Mouse (Mus musculus) MEL (cell line): ENCODE data around the gene Olfr1393.

ENCODE experiments used
- CHD2 ChIP-seq: IDR thresholded peaks from 2 replicates; pipeline ENCODE4 v1.6.1; 2011; ENCODE audit warnings: low read length, improper control_type of control experiment
- CTCF ChIP-seq, 3 experiments: IDR thresholded peaks in 2 of 3; conservative IDR thresholded peaks in 1 of 3; 2 replicates each; pipeline ENCODE4 v1.5.1; 2011 to 2012; ENCODE audit warnings: low read length in 3 of 3, low read depth in 2 of 3, mild to moderate bottlenecking in 2 of 3, improper control_type of control experiment in 1 of 3, inconsistent platforms in 1 of 3, mixed read lengths in 1 of 3, moderate library complexity in 1 of 3; ENCODE audit not compliant: control insufficient read depth in 1 of 3, insufficient read depth in 1 of 3, poor library complexity in 1 of 3, severe bottlenecking in 1 of 3
- ELF1 ChIP-seq: IDR thresholded peaks from 2 replicates; pipeline ENCODE4 v1.6.1; 2014; ENCODE audit warnings: low read depth, mild to moderate bottlenecking, inconsistent platforms, low read length, improper control_type of control experiment, moderate library complexity
- EP300 ChIP-seq, 2 experiments: IDR thresholded peaks; 2 replicates each; pipeline ENCODE4 v1.6.1; 2011; ENCODE audit warnings: improper control_type of control experiment in 2 of 2, low read length in 2 of 2, low read depth in 1 of 2, mild to moderate bottlenecking in 1 of 2
- GABPA ChIP-seq: IDR thresholded peaks from 2 replicates; pipeline ENCODE4 v1.6.1; 2012; ENCODE audit warnings: low read depth, mild to moderate bottlenecking, inconsistent platforms, low read length, improper control_type of control experiment, moderate library complexity
- HCFC1 ChIP-seq: IDR thresholded peaks from 2 replicates; pipeline ENCODE4 v1.6.1; 2012; ENCODE audit warnings: low read depth, mild to moderate bottlenecking, inconsistent platforms, low read length, improper control_type of control experiment, moderate library complexity
- MYC ChIP-seq: IDR thresholded peaks from 2 replicates; pipeline ENCODE4 v1.6.1; 2011; ENCODE audit warnings: low read depth, mild to moderate bottlenecking, low read length, improper control_type of control experiment, moderate library complexity
- POLR2A ChIP-seq, 2 experiments: IDR thresholded peaks; 2 replicates each; pipeline ENCODE4 v1.6.1; 2011 to 2012; ENCODE audit warnings: low read length in 2 of 2, mild to moderate bottlenecking in 2 of 2, control low read depth in 1 of 2, improper control_type of control experiment in 1 of 2, low read depth in 1 of 2, moderate library complexity in 1 of 2; ENCODE audit not compliant: control insufficient read depth in 1 of 2, insufficient read depth in 1 of 2, poor library complexity in 1 of 2
- ZC3H11A ChIP-seq: IDR thresholded peaks from 2 replicates; pipeline ENCODE4 v1.6.1; 2012; ENCODE audit warnings: low read depth, mild to moderate bottlenecking, inconsistent platforms, low read length, improper control_type of control experiment
- ZMIZ1 ChIP-seq: IDR thresholded peaks from 2 replicates; pipeline ENCODE4 v1.6.1; 2012; ENCODE audit warnings: low read depth, mild to moderate bottlenecking, inconsistent platforms, low read length, improper control_type of control experiment, moderate library complexity

DNA sequence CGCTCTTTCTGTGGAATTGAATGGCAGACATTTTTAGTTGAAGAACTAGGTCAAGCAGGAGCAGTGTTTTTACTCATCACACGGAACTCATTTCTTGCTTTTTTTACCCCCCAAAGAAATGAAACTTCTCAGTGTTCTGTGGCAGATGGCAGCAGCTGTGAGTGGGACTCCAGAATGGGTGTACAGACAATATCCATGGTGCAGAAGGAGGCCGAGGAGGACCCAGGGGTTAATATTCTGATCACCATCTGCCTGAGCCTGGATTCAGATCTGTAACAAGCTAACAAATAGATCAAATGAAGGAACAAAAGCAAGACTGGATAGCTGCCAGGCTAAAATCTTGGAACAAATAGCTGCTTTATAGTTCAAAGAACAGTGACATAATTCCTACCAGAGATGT, 14.7 kb downstream of the Olfr1393 start:
- TF ChIP-seq CHD2 (no peak), ZC3H11A (no peak), CTCF (IDR thresholded peaks at IDR 0.05 in 2 of 3, conservative IDR thresholded peaks at IDR 0.05 in 1 of 3; ENCODE audit: control insufficient read depth in 1 of 3, insufficient read depth in 1 of 3, low read depth in 2 of 3, low read length in 3 of 3, poor library complexity in 1 of 3, severe bottlenecking in 1 of 3) (no peak), ELF1 (no peak), MYC (no peak), ZMIZ1 (no peak), EP300 (IDR thresholded peaks at IDR 0.05; ENCODE audit: low read depth in 1 of 2, low read length in 2 of 2) (no peak), HCFC1 (no peak), POLR2A (IDR thresholded peaks at IDR 0.05; ENCODE audit: control insufficient read depth in 1 of 2, insufficient read depth in 1 of 2, low read depth in 1 of 2, low read length in 2 of 2, poor library complexity in 1 of 2) (no peak), GABPA (no peak)
